Mouse (Mus musculus) thymus, postnatal 4 days (tissue): Measurements from ENCODE around the gene Cog7.
A peak's percentile ranks its signal among the peaks of the same experiment; 100 is the strongest.

Experiments used
- DNase-seq: peaks from one replicate; pipeline ENCODE4 v3.0.0; 2021

Gene Cog7

DNA sequence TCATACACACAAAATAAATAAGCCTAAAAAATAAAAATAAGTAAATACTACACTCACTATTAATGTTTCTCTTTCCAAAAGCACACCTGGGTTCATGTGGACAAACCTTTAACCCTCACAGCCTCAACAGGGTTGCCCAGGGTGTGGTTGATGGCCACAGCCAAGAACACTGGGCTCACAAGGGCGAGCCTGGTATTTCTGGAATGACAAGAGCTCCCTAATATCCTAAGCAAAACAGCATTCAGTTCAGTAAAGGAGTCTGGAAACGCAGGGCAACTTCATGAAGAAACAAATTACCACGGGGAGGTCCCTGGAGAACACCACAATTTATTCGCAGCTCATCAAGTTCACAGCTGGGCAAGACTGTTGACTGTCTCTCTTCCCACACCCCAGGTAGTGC lies 34.0 kb downstream of the Cog7 start:
- DNase-seq, result no peak

DNA sequence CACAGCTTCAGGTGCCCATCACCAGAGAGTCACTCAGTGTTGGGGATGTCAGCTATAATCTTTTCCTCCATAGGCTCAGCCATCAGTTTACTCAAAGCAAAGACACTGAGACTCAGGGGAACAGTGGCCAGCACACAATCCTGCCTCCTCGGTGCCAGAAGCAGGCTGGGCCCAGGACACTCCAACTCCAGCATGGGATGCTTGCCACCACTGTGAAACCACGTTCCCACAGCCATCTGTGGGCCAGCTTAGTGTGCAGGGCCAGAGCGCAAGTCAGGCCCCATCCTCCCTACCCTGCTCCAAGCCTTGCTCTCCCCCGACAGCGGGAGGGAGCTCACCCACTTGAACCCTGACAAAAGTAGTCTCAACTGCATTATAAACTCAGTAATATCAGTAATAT lies 35.3 kb downstream of the Cog7 start:
- no peak for DNase-seq

DNA sequence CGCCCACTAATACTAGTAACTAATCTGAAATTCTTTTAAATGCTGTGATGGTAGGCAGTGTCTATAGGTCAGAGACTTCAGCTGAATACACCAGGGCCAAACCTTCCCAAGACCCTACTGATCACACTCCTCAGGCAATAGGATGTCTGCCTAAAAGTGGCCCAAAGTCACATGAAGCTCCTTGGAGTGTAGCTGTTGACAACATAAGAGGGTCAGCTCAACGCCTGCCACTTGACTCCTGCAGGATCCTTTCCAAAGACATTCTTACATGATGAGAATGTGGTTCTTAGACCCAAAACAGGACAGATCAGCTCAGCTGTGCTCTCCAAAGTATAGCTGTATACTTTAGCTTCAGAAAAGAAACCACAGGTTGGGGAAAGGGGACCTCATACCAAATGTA lies 39.1 kb downstream of the Cog7 start:
- DNase-seq, result no peak

DNA sequence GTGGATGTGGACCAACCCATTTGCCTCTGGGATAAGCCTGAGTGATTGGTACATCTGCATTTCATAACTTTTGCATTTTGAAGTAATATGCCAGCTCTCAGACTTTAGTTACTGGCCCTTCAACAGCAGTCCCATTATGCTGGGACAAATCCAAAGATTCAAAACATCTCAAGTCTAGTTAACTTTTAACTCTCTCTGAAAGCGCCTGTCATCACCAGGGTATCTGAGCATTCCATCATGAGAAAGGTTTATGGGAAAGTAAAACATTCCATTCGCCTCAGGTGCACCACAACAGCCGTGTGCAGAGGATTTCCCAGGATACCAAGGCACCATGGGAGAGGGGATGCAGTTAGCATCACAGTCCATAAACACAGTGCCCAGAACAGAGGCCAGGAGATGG lies 39.9 kb downstream of the Cog7 start:
- no peak for DNase-seq

DNA sequence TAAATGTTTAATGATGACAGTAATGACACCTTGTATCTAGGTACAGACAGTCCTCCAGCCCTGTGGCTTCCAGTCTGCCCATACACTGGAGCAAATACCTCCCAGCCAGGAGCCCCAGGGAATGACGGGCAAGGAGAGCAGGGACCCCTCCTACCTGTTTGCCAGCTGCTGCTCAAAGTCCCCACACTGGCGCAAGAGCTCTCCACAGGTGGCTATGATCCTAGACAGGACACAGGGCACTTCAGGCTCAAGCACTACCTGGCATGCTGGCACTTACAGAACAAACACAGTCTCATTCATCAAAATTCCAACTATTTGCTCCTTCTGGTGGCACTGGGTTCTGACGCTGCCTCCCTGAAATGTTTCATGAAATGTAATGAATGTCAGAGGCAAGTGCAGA lies 40.5 kb downstream of the Cog7 start:
- no peak for DNase-seq

DNA sequence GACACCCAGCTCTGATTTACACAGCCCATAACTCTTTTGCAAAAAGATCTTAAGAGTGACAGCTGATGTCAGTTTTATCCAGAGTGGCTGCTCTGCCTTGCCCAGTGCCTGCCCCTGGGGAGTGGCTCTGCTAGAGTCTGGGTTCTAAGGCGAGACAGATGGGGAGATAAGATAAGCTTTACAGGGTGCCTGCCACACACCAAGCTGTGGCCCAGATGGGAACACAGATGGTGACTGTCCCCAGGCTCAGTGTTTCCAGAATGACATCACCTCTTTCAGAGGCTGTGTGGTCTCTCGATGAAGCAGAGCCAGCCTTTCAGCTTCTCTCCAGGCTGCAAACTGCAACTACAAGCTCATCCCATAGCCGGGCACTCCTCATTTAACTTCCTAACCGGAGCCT lies 41.8 kb downstream of the Cog7 start:
- DNase-seq, result no peak

DNA sequence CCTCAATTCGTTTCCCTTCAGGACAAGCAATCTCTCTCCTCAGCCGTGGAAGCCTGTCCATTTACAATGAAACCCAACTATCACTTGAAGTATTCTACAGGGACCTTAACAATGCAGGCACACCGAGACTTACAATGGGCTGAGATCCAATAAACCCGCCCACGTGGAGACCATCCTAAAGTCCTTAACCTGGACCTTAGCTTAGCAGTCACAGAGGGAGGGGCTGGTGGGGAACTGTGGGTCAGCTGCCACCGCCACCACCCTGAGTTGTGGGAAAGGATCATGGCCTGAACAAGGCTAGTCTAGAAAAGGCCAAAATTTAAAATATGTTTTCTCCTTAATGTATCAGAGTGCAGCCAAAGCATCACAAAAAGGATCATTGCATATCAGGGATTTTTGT lies 42.3 kb downstream of the Cog7 start:
- no peak for DNase-seq

DNA sequence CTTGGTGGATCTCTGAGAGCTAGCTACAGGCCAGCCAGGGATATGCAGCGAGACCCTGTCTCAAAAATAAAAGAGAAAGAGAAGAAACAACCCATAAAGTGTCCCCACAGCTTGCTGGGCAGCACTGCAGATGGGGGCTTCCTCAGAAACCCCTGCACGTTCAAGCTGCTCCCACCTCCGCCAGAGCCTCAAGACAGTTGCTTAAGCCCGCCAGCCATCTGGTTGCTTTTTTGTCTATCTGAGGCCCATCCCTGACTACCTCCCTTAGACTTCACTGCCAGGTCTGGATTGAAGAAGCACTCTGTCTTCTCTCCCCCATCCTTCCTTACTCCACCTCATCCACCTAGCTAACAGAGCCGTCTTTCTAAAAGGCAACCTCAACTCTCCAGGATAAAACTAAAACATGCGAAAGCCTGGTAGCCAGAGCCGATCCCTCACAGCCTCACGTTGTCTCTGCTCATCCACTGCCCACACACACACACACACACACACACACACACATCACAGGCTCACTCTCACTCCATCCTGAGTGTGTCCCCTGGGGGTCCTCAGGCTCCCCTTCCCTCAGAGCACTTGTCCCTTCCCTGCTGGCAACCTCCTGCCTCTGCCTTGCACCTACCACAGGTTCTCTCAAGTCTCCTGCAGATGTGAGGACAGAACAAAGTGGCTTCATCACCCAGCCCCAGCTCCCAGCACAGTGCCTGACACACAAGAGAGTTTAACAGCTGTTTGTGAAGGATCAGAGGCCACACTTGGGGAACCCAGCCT lies 43.2 kb downstream of the Cog7 start:
- no peak for DNase-seq

DNA sequence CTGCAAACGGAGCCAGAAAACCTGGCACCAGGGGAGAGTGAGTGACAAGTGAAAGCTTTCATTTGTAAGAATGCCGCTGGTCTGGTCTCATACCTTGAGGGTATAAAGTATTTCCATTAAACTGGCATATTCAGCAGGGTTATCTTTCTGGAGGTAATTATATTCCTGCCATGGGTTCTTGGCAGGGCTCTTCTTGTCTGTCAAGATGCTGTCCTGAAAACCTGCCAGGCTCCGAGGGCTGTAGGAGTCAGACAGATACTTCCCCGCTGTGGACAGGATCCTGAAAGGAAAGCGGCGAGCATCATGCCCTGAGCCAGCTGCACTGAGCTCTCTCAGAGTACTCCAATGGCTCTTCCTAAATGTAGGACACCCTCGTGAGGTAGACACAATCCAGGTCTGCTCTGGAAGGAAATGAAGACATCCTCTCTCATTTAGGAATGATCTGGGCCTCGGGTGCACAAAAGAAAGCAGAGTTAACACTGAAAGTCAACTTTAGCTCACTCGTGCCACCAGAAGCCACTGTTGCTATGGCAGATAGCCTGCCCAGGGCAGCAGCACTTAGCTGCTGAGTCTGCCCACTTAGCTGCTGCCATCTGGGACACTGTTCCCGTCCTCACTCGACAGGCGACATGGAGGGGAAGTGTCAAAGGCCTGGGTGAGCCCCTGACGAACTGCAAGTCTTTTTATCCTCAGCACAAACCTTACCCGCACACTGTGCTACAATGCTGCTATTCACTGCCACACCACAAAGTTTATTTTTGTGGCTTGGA lies 44.5 kb downstream of the Cog7 start:
- no peak for DNase-seq

DNA sequence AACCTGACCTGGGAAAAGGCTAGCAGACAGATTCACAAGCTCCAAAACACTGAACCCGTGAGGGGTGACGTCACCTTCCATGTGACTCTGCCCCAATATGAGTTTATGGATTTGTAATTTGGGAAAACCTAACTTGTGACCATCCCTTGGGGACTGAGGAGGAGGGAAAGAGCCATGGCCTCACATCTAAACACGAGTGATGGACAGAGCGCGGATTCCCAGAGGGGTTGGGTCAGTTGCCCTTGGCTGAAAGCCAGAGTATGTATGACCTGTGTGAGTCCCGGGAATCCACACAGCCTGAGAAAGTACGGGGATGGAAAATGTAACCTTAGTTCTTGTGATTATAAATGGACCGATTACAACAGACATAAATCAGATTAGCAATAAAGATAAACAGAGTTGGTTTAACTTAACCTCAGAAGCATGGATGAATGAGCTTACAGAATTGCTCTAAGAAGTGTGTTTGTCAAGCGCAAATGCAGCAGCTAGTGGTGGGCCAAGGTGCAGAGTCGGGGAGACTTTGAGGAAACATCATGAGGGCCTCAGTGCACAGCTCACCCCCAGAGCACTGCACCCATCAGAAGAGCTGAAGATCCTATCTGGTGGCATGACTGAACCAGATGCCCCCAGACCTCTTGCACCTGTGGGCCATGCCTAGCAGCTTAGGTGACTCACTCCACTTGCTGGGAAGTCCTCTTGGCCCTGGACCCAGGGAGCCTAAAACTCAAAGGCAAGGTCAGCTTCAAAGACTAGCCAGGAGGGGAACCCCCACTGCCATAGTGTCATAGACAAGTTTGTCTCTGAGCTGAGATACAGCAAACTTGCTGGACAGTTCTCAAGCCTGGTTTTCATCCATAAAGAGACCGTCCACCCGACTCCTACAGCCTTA lies 45.4 kb downstream of the Cog7 start:
- DNase-seq, result no peak

DNA sequence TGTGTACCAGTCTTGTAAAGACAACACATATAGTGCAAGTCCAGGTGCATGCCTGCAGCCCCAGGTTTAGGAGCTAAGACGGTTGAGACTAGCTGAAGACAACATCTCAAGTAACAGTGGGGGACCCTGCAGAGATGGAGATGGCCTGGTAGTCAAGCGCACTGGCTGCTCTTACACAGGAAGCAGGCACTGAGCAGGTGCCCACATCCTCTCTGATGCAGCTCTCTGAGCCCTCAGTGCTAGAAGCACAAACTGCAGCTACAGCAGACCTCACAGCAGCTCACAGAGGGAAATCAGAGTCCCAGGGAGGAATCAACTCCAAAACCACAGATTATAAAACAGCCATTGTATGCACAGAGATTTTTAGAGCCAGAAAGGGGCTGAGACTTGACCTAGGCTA lies 47.2 kb downstream of the Cog7 start:
- DNase-seq, result peak; percentile 66

DNA sequence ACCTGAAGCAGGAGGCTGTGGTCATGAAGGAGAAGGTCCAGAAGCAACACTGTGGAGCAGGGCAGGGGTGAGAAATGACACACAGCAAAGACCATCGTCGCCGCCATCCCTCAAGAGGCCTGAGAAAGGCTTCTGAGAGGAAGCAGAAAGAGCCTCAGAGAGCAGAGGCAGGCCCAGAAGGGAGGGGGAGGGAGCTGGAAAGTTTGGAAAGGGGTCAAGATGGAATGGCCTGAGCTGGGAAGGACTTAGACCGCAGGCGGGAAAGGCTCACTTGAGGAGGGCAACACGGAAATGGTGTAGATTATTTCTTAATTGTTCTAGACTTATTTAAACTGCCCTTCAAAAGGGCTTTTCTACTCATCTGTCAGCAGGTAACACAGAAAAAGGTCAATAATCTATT lies 47.8 kb downstream of the Cog7 start:
- DNase-seq, result no peak

DNA sequence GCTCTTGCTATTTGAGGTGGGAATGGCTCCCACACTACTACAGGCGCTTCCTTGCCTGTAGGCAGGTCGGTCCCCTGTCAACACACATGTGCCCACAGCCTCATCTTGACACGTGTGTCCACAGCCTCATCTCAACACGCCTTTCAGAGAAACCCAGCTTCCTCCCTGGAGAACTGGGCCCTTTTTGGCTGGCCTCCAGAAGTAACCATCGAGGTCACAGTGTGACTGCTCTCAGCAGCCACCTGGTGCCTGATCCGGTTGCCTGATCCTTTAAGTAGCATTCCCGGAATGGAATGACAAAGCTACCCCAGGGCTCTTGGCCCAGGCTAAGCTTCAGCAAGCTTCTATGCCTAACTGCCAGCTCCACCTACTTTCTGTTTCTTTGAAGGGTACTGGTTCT lies 50.3 kb downstream of the Cog7 start:
- no peak for DNase-seq

DNA sequence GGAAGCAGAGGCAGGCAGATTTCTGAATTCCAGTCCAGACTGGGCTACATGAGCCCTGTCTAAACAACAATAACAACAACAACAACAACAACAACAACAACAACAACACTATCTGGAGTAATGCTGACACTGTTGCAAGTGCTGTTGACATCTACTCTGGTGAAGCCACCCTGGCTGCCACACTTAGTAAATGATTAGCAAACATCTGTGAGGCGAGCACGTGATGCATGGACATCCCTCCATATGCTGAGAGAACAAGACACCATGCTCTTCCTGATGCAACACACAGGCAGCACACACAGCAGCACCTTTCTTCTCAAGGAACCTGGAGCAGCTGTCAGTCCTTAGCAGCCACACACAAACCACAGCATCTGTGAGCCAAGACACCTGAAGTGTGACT lies 53.6 kb downstream of the Cog7 start:
- no peak for DNase-seq

DNA sequence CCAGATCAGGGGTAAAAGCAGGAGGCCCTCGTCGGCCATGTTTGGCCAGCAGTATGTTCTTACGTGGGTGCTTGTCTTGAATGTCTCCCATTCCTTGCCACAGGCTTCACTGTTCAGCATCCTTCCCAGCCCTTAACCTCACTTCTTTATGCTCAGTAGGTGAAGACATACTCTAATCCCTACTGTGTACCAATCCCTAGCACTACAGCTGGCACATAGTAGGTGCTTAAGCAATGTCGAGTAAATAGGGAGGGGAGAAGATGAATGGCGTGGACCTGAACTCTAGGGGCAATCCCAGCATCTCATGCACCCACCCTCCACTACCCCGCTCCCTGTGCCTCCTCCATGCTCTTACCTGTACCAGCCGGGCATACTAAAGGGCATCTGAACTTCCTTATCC lies 57.1 kb downstream of the Cog7 start:
- DNase-seq, result no peak

DNA sequence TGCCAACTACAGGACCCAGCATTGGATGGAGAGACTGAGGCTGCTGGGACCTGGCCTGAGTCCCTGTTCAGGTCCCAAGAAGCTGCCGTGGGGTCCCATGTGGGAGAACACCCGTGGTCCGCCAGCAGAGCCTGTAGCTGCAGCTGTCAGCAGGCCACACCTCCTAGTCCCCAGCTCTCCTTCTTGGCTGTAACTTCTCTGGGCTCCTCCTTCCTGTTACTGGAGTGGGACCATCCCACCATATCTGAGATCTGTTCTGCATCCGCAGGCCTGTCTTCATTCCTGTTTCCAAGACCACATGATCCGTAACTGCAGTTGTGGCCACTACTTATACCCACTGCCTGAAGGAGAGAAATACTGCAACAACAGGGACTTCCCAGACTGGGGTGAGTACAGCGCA lies 67.6 kb downstream of the Cog7 start:
- no peak for DNase-seq

DNA sequence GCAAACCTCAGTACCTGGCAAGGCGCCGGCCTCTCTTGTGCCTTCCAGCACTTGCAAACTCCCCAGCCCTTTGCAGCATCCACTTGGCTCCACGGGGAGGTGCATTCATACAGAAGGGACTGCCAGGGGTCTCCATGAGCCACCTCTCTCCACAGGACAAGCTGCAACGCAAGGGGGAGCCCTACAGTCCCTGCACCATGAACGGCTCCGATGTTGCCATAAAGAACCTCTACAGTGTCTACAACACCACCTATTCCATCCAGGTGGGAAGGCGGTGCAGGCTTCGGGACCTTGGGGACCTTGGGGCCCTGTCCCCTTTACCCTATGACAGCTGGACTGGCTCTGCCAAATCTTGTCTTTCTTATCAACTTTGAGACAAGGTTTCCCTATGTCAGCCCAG lies 69.3 kb downstream of the Cog7 start:
- peak; percentile 62 for DNase-seq

DNA sequence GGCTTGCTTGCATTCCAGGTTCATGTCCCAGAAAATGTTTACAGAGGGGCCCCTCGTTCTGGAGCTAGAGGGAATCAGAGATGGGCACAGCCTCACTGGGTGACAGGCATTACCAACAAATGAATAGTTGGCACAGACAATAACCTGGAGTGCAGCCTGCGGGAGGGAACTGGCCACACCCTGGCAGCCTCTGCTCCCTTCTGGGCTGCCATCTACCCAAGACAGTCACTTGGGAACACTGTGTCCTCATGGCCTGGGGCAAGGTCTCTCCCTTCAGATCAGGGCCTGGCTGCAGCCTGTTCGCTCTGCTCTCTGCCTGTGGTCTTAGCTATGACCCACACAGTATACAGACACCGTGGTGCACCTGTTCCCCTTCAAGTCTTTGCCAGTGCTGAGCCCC lies 74.6 kb downstream of the Cog7 start:
- no peak for DNase-seq

DNA sequence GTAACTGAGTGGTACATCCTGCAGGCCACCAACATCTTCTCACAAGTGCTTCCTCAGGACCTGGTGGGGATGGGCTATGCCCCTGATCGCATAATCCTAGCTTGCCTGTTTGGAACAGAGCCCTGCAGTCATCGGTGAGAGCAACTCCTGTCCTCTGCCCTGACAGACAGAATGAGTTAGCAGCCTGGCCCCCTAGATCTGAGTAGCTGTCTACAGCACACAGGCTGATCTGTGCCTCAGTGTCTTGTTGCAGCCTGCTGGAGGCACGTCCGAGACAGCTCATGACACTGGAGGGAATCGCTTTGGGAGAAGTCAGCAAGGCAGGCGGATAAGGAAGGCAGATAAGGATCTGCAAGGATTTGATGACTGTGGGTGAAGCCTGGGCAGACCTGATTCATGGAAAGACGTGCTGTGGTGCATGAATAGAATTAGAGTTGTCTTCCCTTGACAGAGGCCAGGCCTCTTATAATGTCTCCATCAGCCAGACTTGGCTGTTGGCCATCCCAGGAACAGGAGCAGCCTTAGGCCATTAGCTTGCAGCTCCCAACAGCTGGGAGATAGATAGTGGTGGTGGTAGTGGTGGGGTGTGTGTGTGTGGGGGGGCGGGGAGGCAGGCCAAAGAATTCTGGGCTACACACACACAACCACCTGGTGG lies 78.6 kb downstream of the Cog7 start:
- DNase-seq, result no peak

DNA sequence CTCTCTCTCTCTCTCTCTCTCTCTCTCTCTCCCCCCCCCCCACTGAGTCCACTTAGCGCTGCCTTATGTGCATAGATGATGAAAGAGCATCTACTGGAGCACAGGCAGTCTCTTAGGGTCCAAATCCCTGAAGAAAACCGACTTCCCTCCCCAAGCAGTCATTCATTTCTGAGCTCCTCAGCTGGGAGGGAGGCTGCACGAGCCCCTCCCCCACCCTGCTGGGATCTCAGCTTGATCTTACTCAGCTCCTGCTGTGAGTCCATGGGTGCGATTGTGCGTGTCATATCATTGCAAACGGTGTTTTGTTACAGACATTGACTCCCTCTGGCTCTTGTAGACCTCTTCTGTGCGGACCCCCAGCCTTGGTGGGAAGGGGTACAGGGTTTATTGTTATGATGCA lies 81.6 kb downstream of the Cog7 start:
- DNase-seq, result no peak

DNA sequence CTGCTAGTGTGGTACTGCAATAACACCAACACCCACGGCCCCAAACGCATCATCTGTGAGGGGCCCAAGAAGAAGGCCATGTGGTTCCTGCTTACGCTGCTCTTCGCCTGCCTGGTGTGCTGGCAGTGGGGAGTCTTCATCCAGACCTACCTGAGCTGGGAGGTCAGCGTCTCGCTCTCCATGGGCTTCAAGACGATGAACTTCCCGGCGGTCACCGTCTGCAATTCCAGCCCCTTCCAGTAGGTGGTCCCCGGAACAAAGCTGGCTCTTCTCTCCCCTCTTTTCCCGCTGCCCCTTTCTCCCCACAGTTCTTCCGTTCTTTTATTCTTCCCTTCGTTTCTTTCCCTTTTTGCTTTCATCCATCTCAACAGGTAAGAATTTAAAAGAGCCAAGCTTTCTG lies 82.2 kb downstream of the Cog7 start:
- peak; percentile 73 for DNase-seq

DNA sequence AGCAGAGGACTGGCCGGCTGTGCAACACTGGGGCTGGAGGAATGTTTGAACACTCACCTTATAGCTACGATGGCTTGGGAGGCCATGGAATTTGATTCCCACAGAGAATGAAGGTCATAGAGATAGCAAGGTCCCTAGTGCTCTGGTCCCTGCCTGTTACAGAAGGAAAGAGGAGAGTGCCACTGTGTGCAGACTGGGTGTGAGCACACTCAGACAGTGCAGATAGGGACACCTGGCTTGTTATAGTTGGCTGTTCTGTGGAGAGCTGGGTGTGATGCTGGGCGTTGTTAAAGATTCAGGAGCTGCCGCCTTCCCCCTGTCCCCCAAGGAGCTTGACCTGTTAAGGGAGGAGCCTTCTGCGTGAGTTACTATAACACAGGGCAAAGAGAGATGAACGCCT lies 84.8 kb downstream of the Cog7 start:
- no peak for DNase-seq
